Mouse (Mus musculus): ENCODE data around the gene Igdcc3. TPM values are rescaled to one million over a fixed set of nuclear protein-coding genes. Genes with fewer than 3 reads are reported as not detected.

Gene Igdcc3
- total RNA-seq, 2 experiments from 2014 or later = not detected

DNA sequence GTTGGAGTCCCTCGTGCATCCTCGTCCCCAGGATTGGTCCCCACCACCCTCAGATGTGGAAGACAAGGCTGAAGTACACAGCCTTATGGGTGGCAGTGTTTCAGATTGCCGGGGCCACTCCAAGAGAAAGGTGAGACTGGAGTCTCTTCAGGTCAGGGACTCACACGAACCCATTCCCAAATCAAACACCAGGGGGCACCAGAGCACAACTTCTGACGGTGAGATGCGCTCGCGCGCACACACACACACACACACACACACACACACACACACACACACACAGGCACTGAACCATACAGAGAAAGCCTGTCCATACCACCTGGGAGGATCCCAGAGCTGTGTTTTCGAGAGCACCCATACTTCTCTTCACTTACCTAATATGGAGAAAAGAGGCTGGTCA is 7.2 kb upstream of the Igdcc3 start:
- peak; percentile 57 for ATAC-seq (replicated peaks; ENCODE audit: low FRiP score, poor library complexity, severe bottlenecking)

DNA sequence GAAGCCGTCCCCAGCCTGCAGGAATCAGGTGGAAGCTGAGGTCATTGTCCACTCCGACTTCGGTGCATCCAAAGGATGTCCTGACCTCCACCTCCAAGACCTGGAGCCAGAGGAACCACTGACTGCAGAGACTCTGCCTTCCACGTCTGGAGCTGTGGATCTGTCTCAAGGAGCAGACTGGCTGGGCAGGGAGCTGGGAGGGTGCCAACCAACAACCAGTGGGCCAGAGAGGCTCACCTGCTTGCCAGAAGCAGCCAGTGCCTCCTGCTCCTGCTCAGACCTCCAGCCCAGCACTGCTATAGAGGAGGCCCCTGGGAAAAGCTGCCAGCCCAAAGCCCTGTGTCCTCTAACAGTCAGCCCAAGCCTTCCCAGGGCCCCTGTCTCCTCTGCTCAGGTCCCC is 5.9 kb upstream of the Igdcc3 start:
- no peak for ATAC-seq (replicated peaks; ENCODE audit: low FRiP score, poor library complexity, severe bottlenecking)

DNA sequence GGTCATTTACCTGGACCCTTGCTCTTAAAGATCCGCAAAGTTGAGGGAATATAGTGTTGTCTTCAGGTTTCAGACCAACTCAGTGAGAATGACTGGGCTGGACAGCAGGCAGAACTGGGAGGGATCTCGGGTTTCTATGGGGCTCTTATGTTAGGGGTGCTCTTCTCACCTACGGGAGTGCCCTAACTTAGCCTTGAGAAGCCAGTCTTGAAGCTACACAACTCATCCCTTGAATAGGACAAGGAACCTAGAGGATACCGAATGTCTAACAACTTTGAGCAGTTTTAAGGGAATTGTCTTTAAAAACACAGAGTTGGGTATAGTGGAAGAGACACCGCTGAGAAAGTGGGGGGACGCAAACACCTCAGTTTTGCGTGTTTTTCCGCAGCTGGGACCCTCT is 498 bp upstream of the Igdcc3 start:
- ATAC-seq (replicated peaks; ENCODE audit: low FRiP score, poor library complexity, severe bottlenecking) = no peak

DNA sequence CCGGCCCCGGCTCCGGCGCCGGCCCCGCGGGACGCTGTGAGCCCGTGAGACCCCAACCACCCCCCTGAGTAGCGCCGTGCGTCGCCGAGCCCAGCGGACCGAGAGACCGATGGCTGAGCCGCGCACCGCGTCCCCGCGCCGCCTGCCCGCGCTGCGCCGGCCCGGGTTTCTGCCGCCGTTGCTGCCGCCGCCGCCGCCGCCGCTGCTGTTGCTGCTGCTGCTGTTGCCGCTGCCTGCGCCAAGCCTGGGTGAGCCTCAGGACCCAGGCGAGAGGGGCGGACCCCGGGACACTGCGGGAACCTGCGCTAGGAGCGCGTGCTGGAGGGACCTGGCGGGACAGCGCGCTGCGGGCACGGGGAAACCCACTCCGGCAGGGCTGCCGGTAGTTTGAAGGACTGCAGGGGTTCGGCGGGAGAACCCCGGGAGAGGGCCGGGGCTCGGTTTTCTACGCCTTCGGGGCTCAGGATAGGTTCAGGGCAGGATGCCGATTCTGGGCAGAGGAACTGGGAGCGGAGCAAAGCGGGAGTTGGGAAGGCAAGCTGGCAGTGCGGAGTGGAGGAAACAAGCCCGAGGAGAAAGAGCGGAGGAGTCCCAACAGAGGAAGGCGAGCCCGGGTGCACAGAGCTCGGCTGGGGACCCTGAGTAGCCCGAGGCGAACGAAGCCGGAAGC is 452 bp downstream of the Igdcc3 start:
- ATAC-seq (replicated peaks; ENCODE audit: low FRiP score, poor library complexity, severe bottlenecking) = no peak

DNA sequence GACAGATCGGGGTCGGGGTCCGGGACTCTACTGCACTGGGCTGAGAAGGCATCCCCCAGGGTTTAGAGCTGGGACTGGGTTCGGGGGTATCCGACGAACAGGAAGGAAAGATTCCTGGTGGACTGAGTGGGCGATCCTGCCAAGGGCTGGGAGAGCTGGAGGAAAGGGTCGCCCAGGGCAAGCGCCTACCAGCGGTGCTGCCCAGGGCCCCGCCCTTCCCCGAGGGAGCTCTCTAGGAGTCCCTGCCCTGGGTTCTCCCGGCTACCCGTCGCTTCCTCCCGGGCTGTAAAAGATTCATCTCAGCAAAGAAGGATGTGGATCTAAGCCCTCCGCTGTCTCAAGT is 958 bp downstream of the Igdcc3 start:
- ATAC-seq (replicated peaks; ENCODE audit: low FRiP score, poor library complexity, severe bottlenecking) = no peak

DNA sequence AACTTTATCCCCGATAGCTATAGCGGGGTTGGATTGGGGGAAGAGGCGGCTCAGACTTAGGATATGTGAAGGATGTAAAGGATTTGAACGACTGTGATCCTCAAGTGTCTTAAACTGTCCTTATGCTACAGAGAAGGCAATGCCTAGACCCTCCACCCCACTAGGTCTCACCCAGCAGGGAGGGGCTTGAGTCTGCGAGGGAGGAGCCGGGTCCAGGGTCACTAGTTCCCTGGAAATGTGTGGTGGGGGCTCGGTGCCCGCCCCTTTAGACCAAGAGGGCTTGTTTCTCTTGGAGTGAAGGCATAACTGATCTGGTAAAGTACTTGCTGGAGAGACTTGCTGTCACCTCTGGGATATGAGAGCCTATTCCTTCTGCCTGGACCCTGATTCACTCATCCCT is 1.4 kb downstream of the Igdcc3 start:
- no peak for ATAC-seq (replicated peaks; ENCODE audit: low FRiP score, poor library complexity, severe bottlenecking)

DNA sequence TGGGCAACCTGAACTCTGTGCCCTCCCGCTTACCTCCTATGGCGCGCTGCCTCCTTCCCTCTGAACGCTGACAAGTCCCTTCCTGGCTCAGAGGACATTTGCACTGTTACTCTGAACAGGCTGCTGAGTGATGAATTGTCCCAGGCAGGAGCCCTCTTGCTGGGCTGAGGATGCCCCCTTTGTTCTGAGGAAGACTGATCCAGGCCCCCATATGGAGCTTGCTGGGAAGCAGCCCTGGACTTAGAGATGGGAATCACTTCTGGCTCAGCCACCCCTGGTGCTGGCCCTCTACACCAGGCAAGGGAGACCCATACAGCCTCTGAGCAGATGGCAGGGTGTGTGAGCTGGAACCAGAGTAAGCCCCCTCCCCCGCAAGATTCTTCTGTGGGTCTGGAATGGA is 5.0 kb downstream of the Igdcc3 start:
- ATAC-seq (replicated peaks; ENCODE audit: low FRiP score, poor library complexity, severe bottlenecking) = no peak

DNA sequence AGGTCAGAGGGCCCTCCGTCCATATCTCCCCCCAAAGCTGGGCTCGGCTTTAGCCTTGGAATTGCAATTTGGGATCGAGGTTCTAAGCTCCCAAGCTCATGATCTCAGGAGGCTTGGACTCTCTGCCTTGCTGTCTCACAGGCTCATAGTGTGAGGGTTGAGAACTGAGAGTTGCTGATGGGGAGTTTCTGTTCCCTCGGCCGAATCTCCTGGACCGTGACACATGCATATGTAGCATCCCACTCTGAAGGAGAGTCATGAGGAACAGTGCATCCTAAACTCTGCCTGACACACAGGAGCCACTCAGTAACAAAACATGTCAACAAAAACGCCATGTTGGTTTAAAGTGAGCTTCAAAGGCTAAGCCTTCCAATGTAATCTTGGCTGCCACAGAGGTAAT is 7.5 kb downstream of the Igdcc3 start:
- ATAC-seq (replicated peaks; ENCODE audit: low FRiP score, poor library complexity, severe bottlenecking) = no peak

DNA sequence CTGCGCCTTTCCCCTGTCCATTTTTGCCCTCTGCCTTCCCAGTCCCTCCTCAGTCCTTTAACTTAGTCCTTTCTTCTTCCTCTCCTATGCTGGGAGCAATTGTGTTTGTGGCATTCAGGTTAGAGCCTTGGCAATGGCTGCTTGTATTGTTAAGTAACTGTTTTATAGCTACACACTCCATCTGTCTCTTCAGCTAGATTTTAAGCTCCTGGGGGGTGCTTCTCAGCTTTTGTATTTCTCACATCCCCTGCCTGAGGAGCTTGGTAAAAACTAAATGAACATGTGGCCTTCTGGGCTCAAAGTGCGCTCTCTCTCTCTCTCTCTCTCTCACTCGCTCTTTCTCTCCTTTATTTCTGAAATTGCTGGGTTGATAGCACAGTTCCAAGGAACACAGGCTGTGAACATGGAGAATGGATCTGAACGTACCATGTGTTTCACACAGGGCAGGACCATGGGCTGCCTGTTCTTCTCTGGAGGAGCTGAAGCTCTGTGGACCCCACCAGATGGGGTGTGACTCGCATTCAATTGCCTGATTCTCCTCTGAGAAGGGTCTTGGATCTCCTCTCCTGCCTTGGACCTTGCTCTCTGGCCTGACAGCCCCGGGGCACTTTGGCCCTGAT is 11.8 kb downstream of the Igdcc3 start:
- ATAC-seq (replicated peaks; ENCODE audit: low FRiP score, poor library complexity, severe bottlenecking) = no peak

DNA sequence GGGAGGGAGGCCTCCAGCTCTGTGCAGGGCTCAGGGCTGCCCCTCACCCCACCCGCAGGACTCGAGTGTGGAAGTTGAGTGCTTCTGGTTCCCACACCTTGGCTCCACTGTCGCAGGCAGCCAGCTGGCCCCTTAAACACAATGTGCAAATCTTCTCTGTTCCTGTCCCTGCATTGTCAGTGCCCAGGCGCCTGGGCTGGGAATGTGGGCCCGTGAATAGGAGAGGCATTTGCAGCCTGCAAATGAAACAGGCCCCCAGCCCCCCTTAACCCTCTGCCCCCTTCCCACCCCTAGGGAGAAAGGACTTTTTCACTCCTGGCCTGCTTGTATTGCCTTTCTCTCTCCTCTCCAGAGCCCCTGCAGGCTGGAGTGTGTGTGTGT is 12.3 kb downstream of the Igdcc3 start:
- ATAC-seq (replicated peaks; ENCODE audit: low FRiP score, poor library complexity, severe bottlenecking) = no peak

DNA sequence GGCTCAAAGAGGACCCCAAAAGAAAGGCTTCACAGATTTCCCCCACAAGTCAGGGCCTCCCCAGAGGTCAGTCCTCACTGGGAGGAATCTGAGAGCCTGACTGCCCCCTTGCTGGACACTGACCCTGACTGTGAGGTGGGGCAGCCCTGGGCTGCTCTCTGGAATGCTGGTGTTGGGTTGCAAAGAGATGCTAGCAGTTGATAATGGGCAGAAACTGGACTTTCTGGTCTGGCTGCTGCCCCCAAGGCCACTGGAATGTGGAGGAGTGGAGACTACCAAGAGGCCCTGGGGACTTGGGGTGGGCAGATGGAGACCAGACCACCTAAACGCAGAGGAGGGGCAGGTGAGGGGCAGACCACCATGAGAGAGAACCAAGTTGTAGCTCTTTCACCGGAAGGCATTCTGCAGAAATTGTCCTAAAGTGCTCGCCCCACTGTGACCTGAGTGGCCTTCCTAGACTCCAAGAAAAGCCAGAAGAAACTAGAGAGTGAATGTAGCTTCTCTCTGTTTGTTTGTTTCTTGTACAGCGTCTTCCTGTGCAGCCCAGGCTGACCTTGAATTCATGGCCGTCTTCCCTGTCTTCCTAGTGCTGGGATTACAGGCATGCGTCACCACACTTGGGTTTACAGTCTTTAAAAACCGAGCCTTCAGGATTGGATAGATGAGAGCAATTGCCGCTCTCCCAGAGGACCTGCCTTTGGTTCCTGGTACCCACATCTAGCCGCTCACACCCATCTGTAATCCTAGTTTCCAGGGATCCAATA is 13.9 kb downstream of the Igdcc3 start:
- ATAC-seq (replicated peaks; ENCODE audit: low FRiP score, poor library complexity, severe bottlenecking) = no peak

DNA sequence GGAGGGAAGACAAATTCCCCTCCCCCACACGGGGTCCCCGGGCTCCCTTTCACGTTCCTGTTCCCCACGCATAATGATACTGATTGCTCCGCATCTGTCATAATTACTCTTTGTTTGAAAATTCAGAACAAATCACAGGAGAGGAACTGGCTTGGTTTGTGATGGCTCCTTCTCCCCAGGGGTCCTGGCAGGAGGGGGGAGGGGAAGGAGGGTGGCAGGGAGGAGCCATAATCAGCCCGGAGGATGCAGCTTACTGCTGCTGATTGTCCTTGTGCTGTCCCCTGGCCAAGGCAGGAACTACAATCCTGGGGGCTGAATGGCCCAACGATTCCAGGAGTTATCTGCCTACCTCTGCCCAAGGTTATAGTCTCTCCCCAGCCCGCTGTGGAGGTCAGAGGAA is 15.6 kb downstream of the Igdcc3 start:
- ATAC-seq (replicated peaks; ENCODE audit: low FRiP score, poor library complexity, severe bottlenecking) = no peak

DNA sequence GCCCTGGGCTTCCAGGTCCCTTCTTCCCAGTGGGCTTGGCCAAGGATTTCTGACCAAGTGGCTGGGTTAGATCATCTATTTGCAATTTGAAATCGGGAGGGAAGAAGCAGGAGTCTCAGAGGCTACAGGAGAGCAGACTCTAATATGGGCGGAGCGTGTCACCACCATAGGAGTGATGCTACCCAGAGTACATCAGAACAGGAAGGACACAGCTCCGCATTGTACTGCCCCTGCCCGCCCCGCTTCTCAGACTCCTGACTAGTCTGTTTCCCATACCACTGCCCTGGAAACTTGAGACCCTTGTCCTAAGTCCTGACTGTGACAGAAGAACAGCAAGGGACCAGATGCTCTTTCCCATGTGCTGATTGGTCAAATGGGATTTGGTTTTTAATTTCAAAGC is 16.6 kb downstream of the Igdcc3 start:
- ATAC-seq (replicated peaks; ENCODE audit: low FRiP score, poor library complexity, severe bottlenecking) = no peak

DNA sequence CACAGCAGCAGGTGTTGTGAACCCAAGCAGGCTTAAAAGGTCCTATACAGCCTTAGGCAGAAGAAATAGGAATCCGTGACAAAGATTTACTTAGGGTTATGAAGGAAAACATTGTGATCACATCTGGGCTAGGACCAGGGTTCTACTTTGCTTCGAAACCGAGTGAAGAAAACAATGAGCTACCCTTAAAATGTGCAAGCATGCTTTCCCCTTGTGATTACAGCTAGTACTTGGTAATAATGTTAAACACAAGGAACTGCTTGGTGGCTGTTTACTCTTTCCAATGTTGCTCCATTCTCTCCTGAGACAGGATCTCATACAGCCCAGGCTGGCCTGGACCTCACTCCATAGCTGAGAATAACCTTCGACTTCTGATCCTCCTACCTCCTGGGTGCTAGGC is 20.2 kb downstream of the Igdcc3 start:
- ATAC-seq (replicated peaks; ENCODE audit: low FRiP score, poor library complexity, severe bottlenecking) = no peak

DNA sequence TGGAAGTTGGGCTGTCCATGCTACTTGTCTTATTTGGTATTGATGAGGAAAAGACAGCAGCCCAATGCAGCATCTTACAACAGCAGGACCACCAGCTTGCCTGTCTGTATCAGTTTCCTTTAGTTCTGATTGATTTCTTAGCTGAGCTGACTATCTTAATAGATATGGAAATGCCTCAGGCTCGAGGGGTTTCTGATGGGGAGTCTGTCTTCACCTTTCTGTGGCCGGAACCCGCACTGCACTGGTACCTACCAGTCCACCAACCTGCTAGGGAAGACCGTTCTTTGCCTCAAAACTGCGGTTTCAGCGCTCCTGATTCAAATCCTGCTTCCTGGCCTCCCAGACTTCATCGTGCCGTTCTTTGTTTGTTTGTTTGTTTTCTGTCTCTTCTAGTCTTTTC is 20.9 kb downstream of the Igdcc3 start:
- ATAC-seq (replicated peaks; ENCODE audit: low FRiP score, poor library complexity, severe bottlenecking) = no peak

DNA sequence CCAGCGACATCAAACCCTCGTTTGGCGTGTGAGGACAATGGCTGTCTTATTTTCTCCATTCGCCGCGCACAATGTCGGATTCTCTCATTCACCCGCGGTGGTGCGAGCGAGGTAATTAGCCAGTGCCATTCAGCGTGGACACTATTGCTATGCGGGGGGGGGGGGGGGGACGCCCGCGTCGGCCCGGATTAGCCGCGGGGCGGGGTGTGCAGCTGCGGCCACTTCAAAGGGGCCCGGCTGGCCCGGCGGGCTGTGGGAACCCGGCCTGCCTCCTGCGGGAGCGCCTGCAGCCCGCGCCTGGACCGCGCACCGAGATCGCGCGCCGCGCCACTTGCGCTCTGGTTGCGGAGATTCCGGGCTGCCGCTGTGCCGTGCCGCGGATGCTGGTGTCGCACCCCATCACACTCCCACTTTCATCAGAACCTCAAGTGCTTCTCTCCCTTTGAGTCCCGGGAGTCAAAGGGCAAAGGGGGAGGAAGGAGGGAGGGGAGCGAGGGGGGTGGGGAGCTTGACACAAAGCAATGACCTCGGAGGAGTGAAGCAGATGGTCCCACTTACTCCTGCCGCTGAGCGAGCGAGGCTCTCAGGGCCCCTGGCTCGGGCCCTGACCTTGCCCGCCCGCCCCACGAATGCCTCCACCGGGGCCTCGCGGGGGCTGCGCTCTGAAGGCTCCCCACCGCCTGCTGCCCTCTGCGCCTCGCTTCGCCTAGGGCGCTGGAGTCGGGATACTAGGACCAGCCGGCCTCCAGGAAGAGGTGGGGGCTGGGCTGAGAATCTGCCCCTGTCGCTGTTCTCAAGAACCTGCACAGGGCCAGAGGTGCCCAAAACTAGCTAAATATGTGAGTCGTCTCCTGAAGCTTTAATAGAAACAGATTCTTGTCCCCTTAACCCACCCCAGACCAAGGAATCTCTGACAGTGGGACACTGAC is 22.0 kb downstream of the Igdcc3 start:
- ATAC-seq (replicated peaks; ENCODE audit: low FRiP score, poor library complexity, severe bottlenecking) = no peak

DNA sequence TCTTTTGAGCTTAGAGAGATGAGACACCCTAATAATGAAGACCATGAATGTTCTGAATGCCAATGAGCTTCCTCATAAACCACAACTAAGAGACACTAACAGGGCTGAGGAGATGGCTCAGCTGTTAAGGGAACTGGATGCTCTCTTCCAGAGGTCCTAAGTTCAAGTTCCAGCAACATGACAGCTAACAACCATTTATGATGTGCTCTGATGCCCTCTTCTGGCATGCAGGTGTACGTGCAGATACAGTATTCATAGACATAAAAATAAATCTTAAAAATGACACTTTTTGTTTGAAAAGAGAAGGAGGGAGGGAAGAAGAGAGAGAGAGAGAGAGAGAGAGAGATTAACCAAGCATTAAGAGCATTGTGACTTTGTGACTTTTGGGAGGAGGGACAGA is 23.9 kb downstream of the Igdcc3 start:
- no peak for ATAC-seq (replicated peaks; ENCODE audit: low FRiP score, poor library complexity, severe bottlenecking)

DNA sequence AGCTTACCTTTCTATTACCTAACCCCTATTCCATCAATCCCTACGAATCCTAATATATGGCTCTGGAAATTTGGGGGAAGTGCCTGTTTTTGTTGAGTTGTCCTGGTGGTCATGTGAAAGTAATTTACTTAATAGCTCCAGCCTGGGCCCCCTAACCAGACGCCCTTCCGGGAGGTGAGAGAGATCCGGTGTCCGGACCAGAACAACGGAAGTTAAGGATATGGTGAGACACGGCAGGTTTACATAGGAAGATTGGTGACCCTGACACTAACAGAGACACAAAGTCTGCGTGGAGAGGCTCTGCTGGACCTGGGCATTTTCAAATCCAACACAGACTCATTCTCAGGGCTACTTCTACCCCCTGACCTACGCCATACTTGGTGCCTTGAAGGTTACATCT is 25.4 kb downstream of the Igdcc3 start:
- no peak for ATAC-seq (replicated peaks; ENCODE audit: low FRiP score, poor library complexity, severe bottlenecking)

DNA sequence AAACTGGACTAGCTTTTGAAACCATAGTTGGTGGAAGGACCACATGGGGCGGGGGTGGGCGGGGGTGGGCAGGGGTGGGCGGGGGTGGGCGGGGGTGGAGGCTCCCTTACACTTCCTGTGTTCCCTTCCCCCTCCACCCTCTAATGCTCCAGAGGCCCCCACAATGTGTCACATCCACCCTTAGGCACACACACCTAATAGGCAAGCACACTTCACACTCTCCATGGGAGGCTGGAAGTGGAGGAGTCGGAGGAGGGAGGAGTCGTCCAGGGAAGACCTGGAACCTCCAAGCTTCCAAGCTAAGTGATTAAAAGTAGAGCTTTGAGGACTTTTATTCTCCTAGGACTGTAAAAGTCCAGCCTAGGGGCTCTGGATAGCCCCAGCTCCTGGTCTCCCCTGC is 27.5 kb downstream of the Igdcc3 start:
- ATAC-seq (replicated peaks; ENCODE audit: low FRiP score, poor library complexity, severe bottlenecking) = no peak

DNA sequence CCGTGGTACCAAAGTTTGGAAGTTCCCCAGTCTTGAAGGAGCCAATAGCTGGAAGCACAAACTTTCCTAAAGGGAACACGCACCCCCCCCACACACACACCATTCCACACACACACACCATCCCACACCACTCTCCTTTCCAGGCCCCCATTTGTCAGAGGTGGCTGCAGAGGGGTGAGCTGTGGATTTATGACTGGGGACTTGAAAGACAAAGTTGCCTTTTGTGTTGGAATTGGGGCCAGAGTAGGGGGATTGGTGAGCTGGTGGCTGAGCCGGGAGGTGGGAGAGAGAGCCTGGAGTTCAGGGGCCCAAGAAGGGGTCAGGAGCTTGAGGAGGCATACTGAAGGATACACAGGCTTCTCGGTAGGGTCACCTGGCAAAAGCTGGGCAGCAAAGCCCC is 28.0 kb downstream of the Igdcc3 start:
- ATAC-seq (replicated peaks; ENCODE audit: low FRiP score, poor library complexity, severe bottlenecking) = no peak

Measured in erythroblast, adult 5-6 weeks (primary cell).